Mouse (Mus musculus): ENCODE measurements around the gene 6330409D20Rik. TPM values are rescaled to one million over a fixed set of nuclear protein-coding genes. Genes with fewer than 3 reads are reported as not detected.
A peak's percentile ranks its signal among the peaks of the same experiment; 100 is the strongest.

6330409D20Rik gene
- polyA plus RNA-seq, 1 experiment from 2014 or later, result not detected

GRCm38 (mm10) chr2:32749082-32749481 lies 8.3 kb upstream of the 6330409D20Rik start:
- ATAC-seq, result no peak
- peaks cover 3% of the 10 kb centered on the region for H3K36me3 ChIP-seq (ENCODE audit: control insufficient read depth, insufficient read depth, low read length)
- no peak overlapping the region for H3K4me2 ChIP-seq (ENCODE audit: low read depth, low read length)
- H3K4me1 ChIP-seq (ENCODE audit: control insufficient read depth, insufficient read depth, low read length), result peaks cover 7% of the 10 kb centered on the region; the same call in 1 of the 2 replicates
- 91% methylated on average over 16 of the region's 16 CpGs for WGBS
- no peak overlapping the region for H3K9ac ChIP-seq (ENCODE audit: low read depth, low read length)
- H3K4me3 ChIP-seq (ENCODE audit: low read length), result no peak overlapping the region
- H3K27ac ChIP-seq (ENCODE audit: low read length), result no peak overlapping the region
- no peaks in the 10 kb centered on the region for H3K27me3 ChIP-seq (replicated peaks; ENCODE audit: control insufficient read depth, insufficient read depth, low read length)
- no peaks in the 10 kb centered on the region for H3K9me3 ChIP-seq (ENCODE audit: control insufficient read depth, low read length)

GRCm38 (mm10) chr2:32744272-32744982 lies 3.6 kb upstream of the 6330409D20Rik start:
- Histone ChIP-seq H3K27me3 (replicated peaks; ENCODE audit: control insufficient read depth, insufficient read depth, low read length) (peaks cover 19% of the 10 kb centered on the region), H3K9me3 (ENCODE audit: control insufficient read depth, low read length) (no peaks in the 10 kb centered on the region), H3K9ac (ENCODE audit: low read depth, low read length) (no peak overlapping the region), H3K4me3 (ENCODE audit: low read length) (no peak overlapping the region), H3K4me1 (ENCODE audit: control insufficient read depth, insufficient read depth, low read length) (peaks cover 18% of the 10 kb centered on the region), H3K4me2 (ENCODE audit: low read depth, low read length) (no peak overlapping the region), H3K36me3 (ENCODE audit: control insufficient read depth, insufficient read depth, low read length) (no peaks in the 10 kb centered on the region; the same call in 1 of the 2 replicates), H3K27ac (ENCODE audit: low read length) (no peak overlapping the region)
- ATAC-seq, result no peak
- 77% methylated on average over 15 of the region's 15 CpGs for WGBS

- Histone ChIP-seq H3K4me2 (ENCODE audit: low read depth, low read length) (peak overlapping the region; percentile 84; the same call in 1 of the 2 replicates), H3K4me1 (ENCODE audit: control insufficient read depth, insufficient read depth, low read length) (peaks cover 21% of the 10 kb centered on the region), H3K27ac (ENCODE audit: low read length) (no peak overlapping the region), H3K4me3 (ENCODE audit: low read length) (peak overlapping the region; percentile 48), H3K9me3 (ENCODE audit: control insufficient read depth, low read length) (no peaks in the 10 kb centered on the region), H3K9ac (ENCODE audit: low read depth, low read length) (peak overlapping the region; percentile 64), H3K36me3 (ENCODE audit: control insufficient read depth, insufficient read depth, low read length) (0 out of 2 replicates have a peak, but pooled peaks cover 2% of the 10 kb centered on the region), H3K27me3 (replicated peaks; ENCODE audit: control insufficient read depth, insufficient read depth, low read length) (peaks cover 19% of the 10 kb centered on the region)
- 14% methylated on average over 18 of the region's 18 CpGs for WGBS
- peak; percentile 45 for ATAC-seq
These were observed 1.3 kb upstream of the 6330409D20Rik start for GRCm38 (mm10) chr2:32742173-32742531.

GRCm38 (mm10) chr2:32741273-32742172 lies 707 bp upstream of the 6330409D20Rik start:
- H3K27ac ChIP-seq (ENCODE audit: low read length), result no peak overlapping the region
- H3K4me3 ChIP-seq (ENCODE audit: low read length), result peak overlapping the region; percentile 48
- peaks cover 26% of the 10 kb centered on the region for H3K4me1 ChIP-seq (ENCODE audit: control insufficient read depth, insufficient read depth, low read length)
- peak overlapping the region; percentile 64 for H3K9ac ChIP-seq (ENCODE audit: low read depth, low read length)
- no peaks in the 10 kb centered on the region for H3K9me3 ChIP-seq (ENCODE audit: control insufficient read depth, low read length)
- peak overlapping the region; percentile 84 for H3K4me2 ChIP-seq (ENCODE audit: low read depth, low read length)
- ATAC-seq, result peak; percentile 27
- H3K36me3 ChIP-seq (ENCODE audit: control insufficient read depth, insufficient read depth, low read length), result 0 out of 2 replicates have a peak, but pooled peaks cover 2% of the 10 kb centered on the region
- H3K27me3 ChIP-seq (replicated peaks; ENCODE audit: control insufficient read depth, insufficient read depth, low read length), result peaks cover 19% of the 10 kb centered on the region
- 5% methylated on average over 53 of the region's 58 CpGs for WGBS

DNA sequence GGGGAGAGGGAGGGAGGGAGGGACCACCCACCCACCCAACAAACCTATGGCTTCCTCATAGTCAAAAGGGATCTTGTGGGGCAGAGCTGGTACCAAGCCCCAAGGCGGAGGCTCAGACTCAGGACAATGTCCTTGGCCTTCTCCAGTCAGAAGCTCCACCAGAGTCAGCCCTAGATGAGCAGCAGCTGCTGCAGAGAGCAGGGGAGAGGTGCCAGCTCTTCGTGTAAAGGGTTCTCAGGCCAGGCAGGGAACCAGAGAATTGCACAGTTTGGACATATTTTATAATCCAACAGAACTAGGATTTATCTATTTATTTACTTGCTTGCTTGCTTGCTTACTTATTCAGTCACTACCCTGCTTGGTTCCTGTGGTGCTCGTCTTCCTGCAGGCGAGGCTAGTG lies 1.5 kb downstream of the 6330409D20Rik start:
- ATAC-seq, result no peak
- Histone ChIP-seq H3K4me3 (ENCODE audit: low read length) (no peak overlapping the region), H3K4me2 (ENCODE audit: low read depth, low read length) (no peak overlapping the region), H3K9ac (ENCODE audit: low read depth, low read length) (no peak overlapping the region), H3K9me3 (ENCODE audit: control insufficient read depth, low read length) (no peaks in the 10 kb centered on the region), H3K27me3 (replicated peaks; ENCODE audit: control insufficient read depth, insufficient read depth, low read length) (peaks cover 19% of the 10 kb centered on the region), H3K27ac (ENCODE audit: low read length) (no peak overlapping the region), H3K4me1 (ENCODE audit: control insufficient read depth, insufficient read depth, low read length) (peaks cover 39% of the 10 kb centered on the region), H3K36me3 (ENCODE audit: control insufficient read depth, insufficient read depth, low read length) (0 out of 2 replicates have a peak, but pooled peaks cover 2% of the 10 kb centered on the region)
- 72% methylated on average over 4 of the region's 4 CpGs for WGBS

DNA sequence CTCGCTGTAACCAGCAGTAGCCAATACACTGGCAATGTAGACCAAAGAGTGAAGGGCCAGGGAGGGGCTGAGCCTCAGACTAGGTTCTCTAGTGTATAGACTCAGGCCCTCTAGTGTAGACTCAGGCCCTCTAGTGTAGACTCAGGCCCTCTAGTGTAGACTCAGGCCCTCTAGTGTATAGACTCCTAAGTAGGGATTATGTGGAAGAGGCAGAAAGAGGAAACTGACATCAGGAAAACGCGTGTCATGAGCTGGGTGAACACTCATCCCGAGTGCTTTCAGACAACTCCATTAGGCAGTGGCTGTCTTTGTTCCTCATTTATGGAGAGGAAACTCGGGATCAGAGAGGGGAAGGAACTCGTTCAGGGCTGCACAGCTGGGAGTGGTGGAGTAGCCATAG lies 3.8 kb downstream of the 6330409D20Rik start:
- H3K36me3 ChIP-seq (ENCODE audit: control insufficient read depth, insufficient read depth, low read length), result 0 out of 2 replicates have a peak, but pooled peaks cover 2% of the 10 kb centered on the region
- 0 out of 2 replicates have a peak overlapping the region, but pooled peaks have one; percentile 20 for H3K9ac ChIP-seq (ENCODE audit: low read depth, low read length)
- peaks cover 36% of the 10 kb centered on the region for H3K4me1 ChIP-seq (ENCODE audit: control insufficient read depth, insufficient read depth, low read length)
- no peak overlapping the region for H3K4me3 ChIP-seq (ENCODE audit: low read length)
- peaks cover 10% of the 10 kb centered on the region for H3K27me3 ChIP-seq (replicated peaks; ENCODE audit: control insufficient read depth, insufficient read depth, low read length)
- no peak for ATAC-seq
- H3K27ac ChIP-seq (ENCODE audit: low read length), result no peak overlapping the region
- WGBS, result 56% methylated on average over 6 of the region's 6 CpGs
- H3K9me3 ChIP-seq (ENCODE audit: control insufficient read depth, low read length), result no peaks in the 10 kb centered on the region
- H3K4me2 ChIP-seq (ENCODE audit: low read depth, low read length), result no peak overlapping the region

- 53% methylated on average over 3 of the region's 3 CpGs for WGBS
- 0 out of 2 replicates have a peak overlapping the region, but pooled peaks have one; percentile 20 for H3K9ac ChIP-seq (ENCODE audit: low read depth, low read length)
- peaks cover 29% of the 10 kb centered on the region for H3K4me1 ChIP-seq (ENCODE audit: control insufficient read depth, insufficient read depth, low read length)
- H3K9me3 ChIP-seq (ENCODE audit: control insufficient read depth, low read length), result no peaks in the 10 kb centered on the region
- no peak overlapping the region for H3K27ac ChIP-seq (ENCODE audit: low read length)
- H3K36me3 ChIP-seq (ENCODE audit: control insufficient read depth, insufficient read depth, low read length), result 0 out of 2 replicates have a peak, but pooled peaks cover 2% of the 10 kb centered on the region
- H3K27me3 ChIP-seq (replicated peaks; ENCODE audit: control insufficient read depth, insufficient read depth, low read length), result peaks cover 4% of the 10 kb centered on the region
- H3K4me2 ChIP-seq (ENCODE audit: low read depth, low read length), result no peak overlapping the region
- H3K4me3 ChIP-seq (ENCODE audit: low read length), result no peak overlapping the region
- ATAC-seq, result peak; percentile 70
These were observed 4.4 kb downstream of the 6330409D20Rik start for GRCm38 (mm10) chr2:32736306-32736829.

GRCm38 (mm10) chr2:32734933-32735332 lies 5.9 kb downstream of the 6330409D20Rik start:
- H3K27me3 ChIP-seq (replicated peaks; ENCODE audit: control insufficient read depth, insufficient read depth, low read length), result no peaks in the 10 kb centered on the region

DNA sequence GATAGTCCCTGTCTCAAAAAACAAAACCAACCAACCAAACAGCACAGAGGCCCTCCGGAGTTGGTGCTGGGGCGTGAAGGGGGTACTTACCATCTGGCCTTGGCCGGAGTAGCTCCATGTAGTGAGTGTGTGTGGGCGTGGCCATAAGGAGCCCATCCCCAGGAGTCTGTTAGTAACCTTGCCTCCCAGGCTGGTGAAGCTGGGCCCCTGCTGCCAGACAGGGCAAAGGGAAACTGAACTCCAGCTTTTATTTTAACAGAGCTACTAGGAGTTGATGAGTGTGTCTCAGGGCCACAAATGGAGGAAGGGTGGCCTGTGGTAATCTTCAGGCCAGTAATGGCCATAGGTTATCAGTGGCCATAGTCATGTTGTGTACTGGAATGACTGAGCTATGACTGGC lies 6.3 kb downstream of the 6330409D20Rik start:
- no peak overlapping the region for H3K9ac ChIP-seq (ENCODE audit: low read depth, low read length)
- 0 out of 2 replicates have a peak, but pooled peaks have one; percentile 24 for ATAC-seq
- H3K27ac ChIP-seq (ENCODE audit: low read length), result peak overlapping the region; percentile 29; the same call in 1 of the 2 replicates
- H3K4me2 ChIP-seq (ENCODE audit: low read depth, low read length), result no peak overlapping the region
- no peaks in the 10 kb centered on the region for H3K9me3 ChIP-seq (ENCODE audit: control insufficient read depth, low read length)
- peaks cover 37% of the 10 kb centered on the region for H3K4me1 ChIP-seq (ENCODE audit: control insufficient read depth, insufficient read depth, low read length)
- WGBS, result 30% methylated on average over 4 of the region's 4 CpGs
- H3K36me3 ChIP-seq (ENCODE audit: control insufficient read depth, insufficient read depth, low read length), result 0 out of 2 replicates have a peak, but pooled peaks cover 2% of the 10 kb centered on the region
- H3K4me3 ChIP-seq (ENCODE audit: low read length), result no peak overlapping the region
- no peaks in the 10 kb centered on the region for H3K27me3 ChIP-seq (replicated peaks; ENCODE audit: control insufficient read depth, insufficient read depth, low read length)

More at GRCm38 (mm10) chr2:32734933-32735332, 5.9 kb downstream of the 6330409D20Rik start:
- WGBS, result 49% methylated on average over 4 of the region's 4 CpGs
- ATAC-seq, result 0 out of 2 replicates have a peak, but pooled peaks have one; percentile 12
- Histone ChIP-seq H3K4me1 (ENCODE audit: control insufficient read depth, insufficient read depth, low read length) (peaks cover 34% of the 10 kb centered on the region), H3K4me2 (ENCODE audit: low read depth, low read length) (no peak overlapping the region), H3K9ac (ENCODE audit: low read depth, low read length) (no peak overlapping the region), H3K4me3 (ENCODE audit: low read length) (no peak overlapping the region), H3K36me3 (ENCODE audit: control insufficient read depth, insufficient read depth, low read length) (0 out of 2 replicates have a peak, but pooled peaks cover 2% of the 10 kb centered on the region), H3K27ac (ENCODE audit: low read length) (peak overlapping the region; percentile 29; the same call in 1 of the 2 replicates), H3K9me3 (ENCODE audit: control insufficient read depth, low read length) (no peaks in the 10 kb centered on the region)
